Mouse (Mus musculus) forelimb bud, embryonic 11.5 days (tissue): ENCODE results near the gene Pik3cd.
"Not testable (repeated sequence)": the region's sequence is repeated elsewhere in the genome, so short reads cannot be mapped to it uniquely, and the experiment has no call there.

Experiments
- DNase-seq: peaks from one replicate; pipeline ENCODE4 v3.0.0-alpha.2; 2012; ENCODE audit warnings: low read depth, low spot score

Pik3cd gene

DNA sequence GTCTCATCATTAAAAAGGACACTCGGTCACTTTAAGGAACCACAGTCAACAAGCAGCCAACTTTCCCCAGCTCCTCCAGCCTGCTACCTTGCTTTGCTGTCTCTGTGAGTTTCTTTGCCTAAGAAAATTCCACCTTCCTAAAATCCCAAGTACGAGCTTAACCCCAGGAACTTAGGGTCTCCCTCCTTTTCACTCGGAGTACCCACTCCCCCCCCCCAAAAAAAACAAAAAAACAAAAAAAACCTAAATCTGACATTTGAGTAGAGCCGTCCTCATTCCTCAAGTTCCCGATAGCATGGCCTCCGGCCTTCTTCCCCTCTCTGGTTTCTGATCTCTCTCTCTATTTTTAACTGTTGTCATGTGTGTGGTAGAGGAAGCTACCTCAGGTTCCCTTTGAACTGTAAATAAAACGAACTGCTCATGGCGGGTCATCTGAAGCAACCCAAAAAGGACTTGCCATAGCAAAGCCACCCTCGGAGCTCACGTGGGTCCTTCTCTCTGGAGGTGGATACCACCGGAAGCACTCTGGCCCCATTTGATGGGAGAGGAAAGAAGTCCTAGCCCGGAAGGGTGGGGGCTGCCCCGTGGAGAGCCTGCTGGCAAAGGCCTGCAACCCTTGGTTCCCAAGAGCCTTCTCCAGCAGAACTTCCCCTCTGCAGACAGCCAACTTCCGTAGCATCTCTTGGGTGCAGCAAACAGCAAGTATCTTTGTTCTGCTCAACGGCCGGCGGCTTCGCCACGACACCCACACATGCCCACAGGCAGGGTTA is at the start of gene Pik3cd:
Pik3cd (minus strand) TSS at position 362 of the 770 bp plus-strand sequence.
- no peak for DNase-seq

DNA sequence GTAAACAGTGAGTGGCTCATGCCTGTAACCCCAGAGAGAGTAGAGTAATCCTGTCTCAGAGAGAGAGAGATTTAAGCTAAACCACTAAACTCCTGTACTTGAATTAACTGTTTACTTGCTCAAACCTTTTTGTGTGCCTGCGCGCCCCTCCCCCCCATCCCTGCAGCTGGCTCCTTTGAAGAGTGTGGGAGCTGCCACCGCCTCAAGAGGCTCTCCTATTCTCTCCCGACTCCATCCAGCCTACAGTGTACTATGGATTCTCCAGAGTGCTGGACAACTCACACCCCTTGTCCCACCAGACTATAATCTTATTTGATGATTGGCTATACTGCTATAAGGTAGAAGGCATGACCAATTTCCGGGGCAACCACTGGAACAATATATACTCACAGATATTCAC is 48.3 kb upstream of the Pik3cd start:
- DNase-seq: no peak

DNA sequence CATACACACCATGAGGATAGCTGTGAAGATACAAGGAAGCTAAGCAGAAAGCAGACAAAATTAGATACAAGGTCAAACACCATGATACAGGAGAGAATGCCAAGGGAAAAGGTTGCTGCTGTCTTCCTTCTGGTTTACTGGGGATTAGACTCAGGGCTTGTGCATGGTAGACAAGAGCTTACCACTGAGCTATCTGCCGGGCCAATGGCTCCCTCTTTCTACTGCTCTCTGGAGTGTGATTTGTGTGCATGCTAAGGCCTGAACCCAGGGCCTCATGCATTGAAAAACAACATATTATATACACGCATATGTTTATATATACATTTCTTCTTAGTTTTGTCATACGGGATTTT is 47.3 kb upstream of the Pik3cd start:
- DNase-seq: not testable (repeated sequence)

DNA sequence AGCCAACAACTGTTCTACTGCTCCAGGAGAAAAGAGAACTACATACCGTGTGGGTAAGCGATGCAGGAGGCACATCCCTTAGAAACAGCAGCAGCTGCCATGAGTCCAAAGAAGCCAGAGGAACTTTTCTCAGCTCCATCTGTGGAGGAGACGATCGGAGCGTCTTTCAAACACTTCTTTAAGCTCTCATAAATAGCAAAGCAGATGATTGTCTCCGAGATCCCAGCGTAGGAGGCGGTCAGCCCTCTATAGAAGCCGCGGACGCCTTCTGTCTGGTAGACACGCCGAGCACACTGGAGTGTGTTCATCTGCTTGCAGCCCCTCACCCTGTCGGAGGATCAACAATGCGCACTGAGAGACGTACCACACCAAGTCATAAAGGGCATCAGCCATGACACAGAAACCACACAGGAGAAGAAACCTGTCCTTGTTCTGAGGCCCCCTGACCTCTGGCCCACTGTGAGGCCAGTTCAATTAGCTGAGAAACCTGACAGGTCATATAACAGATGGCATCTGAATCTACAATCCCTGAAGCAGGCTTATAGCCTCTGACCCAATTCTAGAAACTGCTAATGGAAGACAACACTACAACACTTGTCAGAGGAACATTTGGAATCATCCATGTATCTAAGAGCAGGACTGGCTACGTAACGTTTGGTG is 46.8 kb upstream of the Pik3cd start:
- DNase-seq: no peak

DNA sequence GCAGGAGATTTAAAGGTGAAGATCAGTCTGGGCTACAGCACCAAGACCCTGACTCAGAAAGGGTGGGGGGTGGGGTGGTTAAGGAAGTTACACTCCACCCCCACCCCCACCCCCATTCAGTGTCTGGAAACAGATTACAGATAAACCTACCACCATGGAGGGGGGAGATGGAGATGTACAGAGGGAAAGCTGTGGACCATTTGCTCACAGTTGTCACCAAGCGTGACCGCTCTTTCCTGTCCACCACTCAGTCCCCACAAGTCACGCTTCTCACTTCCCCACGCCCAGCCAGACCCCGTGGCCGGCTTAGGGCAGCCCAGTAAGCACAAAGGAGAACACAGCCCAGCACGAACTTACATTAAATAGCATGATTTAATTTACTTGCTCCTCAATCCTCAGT is 41.7 kb upstream of the Pik3cd start:
- no peak for DNase-seq

DNA sequence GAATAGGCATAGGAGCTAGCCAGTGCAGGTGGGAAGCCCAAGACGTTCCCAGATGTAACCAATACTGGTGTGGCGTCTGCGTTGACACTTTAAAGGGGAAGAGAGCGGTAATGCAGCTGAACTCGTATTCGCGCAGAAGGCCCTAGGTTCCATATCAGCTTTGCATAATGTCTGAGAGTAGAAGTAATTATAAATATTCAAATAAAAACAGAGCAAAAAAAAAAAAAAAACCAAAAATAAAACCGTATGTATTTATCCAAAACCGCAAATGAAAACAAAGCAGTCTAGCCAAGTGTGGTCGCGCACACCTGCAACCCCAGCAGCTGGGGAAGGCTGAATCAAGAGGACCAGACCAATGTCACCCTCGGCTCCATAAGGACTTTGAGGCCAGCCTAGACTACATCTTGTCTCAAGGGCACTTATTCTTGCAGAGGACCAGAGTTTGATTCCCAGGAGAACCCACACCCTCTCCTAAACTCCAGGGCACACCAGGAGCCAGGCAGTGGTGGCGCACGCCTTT is 39.7 kb upstream of the Pik3cd start:
- no peak for DNase-seq

DNA sequence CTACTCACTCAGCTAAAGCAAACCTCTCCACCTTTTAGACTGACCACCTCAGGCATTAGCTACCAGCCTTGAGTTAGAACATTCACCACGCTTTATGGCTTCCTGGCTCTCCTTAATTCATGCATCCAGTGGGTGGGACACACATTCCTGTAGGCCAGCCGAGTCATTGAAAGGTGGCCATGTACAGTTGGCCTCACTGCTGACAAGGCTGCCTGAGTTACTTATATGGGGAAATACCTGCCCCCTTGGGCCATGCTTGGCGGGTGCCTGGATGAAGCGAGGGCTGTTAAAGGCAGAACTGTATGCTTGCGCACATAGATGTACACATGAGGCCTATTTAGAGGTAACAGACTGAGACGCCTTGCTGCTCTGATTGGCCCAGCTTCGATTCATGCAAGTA is 37.9 kb upstream of the Pik3cd start:
- no peak for DNase-seq

DNA sequence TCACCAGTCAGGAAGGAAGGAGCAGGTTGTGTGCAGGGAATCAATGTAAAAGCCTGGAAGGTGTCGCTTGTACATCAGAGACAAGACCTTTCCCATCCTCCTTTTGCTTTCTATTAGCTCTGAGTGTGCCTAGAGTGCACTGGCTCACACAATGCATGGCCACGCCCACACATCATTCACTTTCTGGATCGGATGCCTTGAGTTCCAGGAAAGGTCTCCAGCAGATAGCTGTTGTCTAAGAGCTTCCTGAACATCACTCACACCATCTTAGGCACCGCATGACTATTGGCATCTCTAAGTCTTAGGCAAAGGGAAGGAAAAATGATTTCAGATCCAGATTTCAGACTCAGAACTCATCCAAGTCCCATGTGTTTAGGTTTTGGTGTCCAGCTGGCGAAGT is 37.1 kb upstream of the Pik3cd start:
- DNase-seq: no peak

DNA sequence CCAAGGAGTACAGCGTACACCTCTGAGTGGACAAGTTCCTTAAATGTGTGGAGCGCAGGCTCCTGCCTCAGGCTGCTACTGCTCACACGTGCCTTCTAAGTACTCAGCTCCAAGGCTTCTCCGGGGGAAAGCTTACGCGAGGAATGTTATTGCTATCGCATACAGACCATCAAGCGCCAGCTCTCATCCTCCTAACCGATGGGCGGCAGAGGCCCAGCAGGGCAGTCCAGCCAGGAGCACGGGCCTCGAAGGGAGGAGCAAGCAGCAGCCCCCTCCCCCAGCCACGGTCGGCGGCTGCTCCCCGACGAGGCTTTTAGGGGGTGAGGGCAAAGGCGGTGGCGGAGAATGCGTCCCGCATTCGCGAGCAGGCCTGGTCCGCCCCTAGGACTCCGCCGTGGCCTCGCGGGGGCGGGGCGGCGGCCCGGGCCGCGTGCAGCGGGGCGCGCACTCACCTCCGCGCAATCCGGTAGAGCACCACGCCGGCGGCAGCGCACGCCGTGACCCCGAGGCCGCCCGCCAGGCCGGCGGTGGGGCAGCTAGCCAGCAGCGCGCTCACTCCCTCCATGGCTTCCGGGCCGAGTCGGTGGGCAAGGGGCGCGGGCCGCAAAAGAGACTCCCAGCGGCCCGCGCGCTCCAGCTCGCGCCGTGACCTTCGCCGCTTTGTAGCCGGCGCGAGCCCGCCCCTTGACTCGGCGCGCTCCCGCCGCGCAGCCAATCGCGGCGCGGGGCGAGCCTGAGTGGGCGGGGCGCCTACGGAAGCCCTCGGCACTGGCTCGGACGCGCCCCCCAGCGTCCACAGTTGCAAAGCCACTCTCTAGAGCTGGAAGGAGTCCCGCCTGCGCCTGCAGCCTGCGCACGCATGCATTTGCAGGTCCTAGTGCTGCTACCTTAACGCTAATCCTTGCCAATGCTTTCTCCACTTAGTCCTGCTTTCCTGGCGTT is 35.3 kb upstream of the Pik3cd start, which contains the start of gene Tmem201:
Tmem201 (minus strand) TSS at position 662 of the 942 bp plus-strand sequence.
- peak; percentile 94 for DNase-seq

DNA sequence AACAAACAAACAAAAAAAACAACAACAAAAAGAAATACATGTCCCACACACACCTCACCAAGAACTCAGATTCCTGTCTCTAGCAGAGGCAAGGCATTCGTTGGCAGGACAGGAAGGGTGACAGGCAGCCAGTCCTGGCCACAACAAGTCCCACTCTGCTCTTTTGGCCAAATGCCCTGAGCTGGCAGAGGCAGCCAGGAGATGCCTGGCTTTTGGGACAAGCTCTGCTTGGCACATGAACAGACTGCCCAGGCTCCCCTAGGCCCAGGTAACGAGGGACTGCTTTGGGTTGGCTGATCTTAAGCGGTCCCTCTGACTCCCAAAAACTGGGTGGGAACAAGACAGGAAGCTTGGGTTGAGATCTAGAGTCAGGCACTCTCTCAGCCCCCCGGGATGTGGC is 34.2 kb upstream of the Pik3cd start:
- no peak for DNase-seq

DNA sequence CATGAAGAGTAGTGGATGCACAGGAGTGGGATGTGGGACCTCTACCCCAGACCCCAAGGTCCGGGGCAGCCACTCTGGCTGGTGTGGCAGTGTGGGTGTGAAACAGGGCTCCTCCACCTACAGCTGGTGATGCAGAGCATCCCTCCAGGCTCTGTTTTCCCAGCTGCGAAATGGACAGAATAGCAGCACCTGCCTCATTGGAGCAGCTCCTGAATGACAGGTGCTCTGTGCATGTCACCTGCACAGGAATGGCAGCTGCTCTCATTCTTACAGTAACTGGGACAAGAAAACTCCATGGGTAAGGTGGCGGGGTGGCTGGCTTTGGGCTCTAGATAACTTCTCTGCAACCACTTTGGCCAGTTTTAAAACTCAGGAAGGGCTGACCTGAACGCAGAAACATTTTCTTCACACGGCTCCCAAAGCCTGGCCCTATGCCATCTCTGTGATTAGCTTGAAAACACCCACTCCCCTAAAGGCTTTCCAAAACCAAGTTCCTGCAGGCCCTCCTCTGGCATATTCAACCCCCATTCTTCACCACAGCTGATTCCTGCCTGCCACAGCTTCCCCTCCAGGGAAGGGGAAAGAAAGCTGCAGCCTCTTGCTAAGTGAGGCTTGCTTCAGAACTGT is 33.4 kb upstream of the Pik3cd start:
- DNase-seq: no peak

DNA sequence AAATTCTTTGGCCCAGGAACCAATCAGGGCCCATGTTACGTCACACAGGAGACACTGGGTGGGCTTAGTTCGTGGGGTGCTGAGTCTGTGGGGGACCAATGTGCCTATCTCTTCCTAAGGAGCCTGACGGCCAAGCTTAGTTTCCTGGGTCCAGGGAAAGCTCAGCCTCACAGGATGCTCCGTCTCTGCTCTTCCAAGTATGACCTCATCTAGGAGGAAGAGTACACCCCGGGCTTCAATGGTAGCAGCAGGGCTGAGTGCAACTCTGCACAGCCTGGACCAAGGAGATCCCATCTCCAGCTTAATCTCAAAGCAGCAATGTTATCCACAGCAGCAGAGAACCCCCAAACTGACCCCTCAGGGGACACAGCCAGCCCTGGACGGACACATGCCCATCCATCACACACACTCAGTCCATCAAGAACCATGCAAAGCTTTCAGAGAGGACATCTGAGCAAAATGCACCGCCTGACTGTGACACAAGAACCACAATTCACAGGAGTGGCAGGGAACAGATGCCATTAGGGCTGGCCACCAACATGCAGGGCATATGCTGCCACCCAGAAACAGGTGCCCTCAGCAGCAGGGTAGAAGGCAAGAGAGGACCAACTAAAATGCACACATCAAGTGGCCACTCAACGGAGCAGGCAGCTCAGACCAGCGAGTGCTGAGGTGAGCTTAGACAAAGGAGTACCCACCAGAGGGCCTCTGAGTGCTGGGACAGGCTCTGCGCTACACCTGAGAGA is 32.5 kb upstream of the Pik3cd start:
- no peak for DNase-seq

DNA sequence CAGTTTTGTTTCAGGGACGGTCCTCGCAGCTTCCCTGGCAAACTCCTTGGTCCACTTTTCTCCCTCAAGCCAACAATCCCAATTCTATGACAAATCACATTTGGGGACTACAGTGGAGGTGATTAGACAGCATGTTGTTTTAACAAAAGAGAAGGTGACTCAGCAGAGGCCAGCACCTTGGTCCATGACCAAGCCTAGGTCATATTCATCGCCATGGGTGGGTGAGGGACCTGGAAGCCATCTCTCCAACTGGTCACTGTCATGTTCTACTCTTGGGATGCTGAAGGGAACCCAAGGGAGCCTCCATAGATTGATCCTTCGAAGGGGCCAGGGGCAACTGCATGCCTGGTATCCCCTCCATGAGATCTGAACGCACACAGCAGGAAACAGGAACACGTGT is 31.9 kb upstream of the Pik3cd start:
- no peak for DNase-seq

DNA sequence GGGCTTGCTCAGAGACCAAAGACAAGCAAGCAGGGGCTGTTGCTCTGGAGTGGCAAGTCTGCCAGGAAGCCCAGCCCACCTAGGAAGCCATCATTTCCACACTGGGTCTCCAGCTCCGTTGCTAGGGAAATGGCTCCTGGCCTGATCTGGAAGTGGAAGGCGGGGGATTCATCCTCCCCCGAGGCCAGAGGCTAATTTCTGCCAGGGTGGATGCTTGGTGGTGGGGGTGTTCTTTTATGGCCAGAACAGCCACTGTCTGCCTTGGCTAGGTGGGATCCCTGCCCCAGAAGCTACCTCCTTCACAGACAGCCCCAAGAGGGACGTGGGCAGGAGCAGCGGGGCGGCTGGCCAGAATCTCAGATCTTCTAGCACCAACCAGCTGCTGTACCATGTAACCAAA is 31.4 kb upstream of the Pik3cd start:
- no peak for DNase-seq

DNA sequence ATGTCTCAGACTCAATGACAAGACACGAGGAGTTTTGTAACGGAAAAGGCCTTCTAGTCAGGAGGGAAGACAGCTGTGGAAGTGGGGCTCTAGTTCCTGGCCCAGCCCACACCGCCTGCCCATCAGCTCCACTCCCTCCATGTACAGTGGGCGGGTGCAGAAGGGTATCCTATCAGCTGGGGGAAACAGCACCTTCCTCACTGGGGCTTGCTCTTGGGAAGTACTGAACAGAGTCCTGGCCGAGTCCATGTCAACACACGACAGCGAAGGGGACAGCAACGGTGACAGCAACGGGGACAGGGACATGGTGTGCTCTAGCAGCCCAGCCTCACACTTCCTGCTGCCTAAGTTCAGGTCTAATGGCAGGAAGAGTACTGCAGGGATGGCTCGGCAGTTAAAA is 30.4 kb upstream of the Pik3cd start:
- no peak for DNase-seq

DNA sequence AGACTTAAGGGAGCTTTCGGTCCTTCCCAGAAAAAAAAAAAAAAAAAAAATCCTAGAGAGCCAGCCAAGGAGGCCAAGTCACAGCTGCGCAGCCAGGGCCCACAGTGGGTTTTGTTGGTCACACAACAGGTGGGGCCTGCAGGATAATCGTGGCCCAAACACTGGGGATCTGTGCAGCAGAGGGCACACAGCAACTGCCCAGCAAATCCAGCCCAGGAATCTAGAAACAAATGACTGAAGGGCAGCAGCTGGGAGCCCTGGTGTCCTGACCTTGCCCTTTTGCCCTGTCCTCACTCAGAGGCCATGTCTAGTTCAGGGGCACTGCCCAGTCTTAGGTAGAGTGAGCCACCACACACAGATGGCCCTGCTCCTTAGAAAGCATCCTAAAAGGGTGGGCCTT is 29.9 kb upstream of the Pik3cd start:
- no peak for DNase-seq

DNA sequence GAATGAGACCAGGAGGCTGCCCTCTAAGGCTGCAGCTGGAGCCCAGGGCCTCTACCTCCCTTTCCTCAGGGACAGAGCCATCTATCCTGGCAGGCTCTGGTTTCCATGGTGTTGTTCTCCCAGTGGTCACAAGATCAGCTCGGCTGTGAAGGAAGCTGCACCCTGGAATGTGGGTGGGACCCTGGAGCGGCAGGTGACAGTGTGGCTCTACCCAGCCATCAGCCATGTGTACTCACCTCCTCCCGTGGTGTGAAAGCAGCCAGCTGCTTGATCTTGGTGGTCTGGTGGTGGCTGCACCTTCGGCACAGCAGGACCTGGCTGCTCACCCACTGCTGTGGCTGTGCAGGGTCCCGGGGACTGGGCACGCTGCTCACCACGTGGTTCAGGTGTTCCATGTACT is 28.5 kb upstream of the Pik3cd start:
- DNase-seq: no peak

DNA sequence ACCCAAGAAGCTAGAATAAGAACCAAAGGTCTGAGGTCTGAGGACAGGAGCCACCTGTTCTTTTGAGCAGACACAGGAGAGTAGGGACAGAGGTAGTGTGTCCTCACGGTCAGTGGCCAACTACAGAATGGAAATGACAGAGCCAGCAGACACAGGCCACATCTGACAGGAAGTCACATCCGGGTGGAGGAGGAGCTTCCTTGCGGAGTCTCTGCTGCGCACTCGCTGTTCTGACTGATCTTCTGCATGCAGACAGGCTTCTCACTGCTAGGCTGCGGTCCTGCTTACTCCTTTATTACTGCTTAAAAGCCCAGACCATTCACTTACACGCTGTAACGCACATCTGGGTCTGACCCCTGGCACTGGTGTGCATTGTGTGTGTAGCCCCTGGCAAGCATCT is 26.4 kb upstream of the Pik3cd start:
- DNase-seq: no peak

DNA sequence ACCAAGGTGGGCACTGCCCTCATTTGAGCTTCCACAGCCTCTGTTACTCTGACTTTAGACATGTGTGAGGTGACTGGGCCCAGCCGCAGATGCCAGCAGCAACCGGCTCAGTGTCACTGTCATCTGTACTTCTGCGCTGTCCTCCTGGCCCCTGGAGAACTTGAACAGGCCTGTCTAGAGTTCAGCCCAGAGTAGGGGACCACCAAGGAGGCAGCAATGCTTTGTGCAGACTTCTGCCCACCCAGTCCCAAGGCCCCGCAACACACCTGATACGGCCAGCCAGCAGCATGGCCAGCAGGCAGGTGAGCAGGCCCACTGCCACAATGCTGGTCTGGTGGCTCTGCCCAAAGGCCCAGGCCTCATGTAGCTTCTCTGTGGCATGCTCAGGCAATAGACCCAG is 25.3 kb upstream of the Pik3cd start:
- DNase-seq: no peak

DNA sequence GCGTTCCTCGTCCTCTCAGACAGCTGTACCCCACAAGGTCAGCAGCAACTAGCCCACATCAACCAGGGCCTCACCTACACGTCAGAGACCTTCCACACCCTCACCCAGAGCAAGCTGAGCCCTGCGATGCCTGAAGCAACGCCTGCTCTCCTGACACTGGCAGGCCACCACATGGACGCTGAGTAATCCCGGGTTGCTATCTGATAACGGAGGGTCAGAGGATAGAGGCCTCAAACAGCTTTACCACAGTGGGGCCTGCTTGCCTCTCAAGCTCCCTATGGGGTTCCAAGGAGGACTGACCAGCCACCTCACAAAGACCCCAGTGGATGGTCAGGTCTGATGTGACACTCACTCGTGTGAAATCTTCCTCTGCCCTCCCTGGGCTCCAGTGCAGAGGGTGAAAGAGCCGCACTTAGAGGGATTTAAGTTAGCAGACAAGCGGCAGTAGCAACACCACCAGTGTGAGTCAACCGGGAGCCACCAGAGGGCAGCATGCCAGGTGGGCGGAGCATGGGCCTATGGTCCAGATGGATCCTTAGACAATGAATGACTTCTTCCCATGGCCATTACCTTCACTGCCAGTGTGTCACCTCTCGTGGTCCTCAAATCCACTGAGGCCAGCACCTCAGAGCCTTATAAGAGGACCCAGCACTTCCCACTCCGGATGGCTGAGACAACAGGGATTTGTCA is 23.4 kb upstream of the Pik3cd start:
- DNase-seq: peak; percentile 35
